Mouse (Mus musculus): ENCODE results near the gene Nkx1-1. TPM values are rescaled to one million over a fixed set of nuclear protein-coding genes. Genes with fewer than 3 reads are reported as not detected.
A peak's percentile ranks its signal among the peaks of the same experiment; 100 is the strongest.

The Nkx1-1 gene
- polyA plus RNA-seq, 1 experiment: not detected

DNA sequence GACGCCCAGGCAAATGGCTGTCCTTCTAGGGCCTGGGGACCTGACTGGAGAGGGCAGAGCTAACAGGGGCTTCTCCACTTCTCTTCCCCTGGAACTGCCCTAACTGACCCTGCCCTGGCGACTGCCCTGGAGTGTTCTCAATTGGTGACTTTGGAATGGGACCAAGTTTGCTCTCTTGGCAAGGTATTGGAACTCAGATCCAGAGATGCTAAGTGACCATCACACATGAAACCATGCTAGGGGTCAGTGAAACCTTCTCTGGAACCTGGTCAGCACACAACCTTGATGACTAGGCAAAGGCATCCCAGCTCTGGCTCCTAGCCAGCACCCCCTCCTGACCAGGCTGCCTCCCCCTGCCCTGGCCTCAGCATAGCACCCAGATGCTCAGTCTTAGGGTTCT, 25.3 kb upstream of the Nkx1-1 start:
- Histone ChIP-seq H3ac (ENCODE audit: control insufficient read depth, insufficient read length, low read depth) (no peak overlapping the region), H3K36me3 (ENCODE audit: control insufficient read depth, insufficient read depth) (no peaks in the 10 kb centered on the region), H3K79me2 (ENCODE audit: control insufficient read depth, insufficient read depth) (no peaks in the 10 kb centered on the region), H3K79me3 (ENCODE audit: low read depth) (no peaks in the 10 kb centered on the region), H3K27me3 (ENCODE audit: control insufficient read depth, insufficient read depth, insufficient read length) (peaks cover 84% of the 10 kb centered on the region), H3K4me3 (ENCODE audit: insufficient read depth, poor library complexity, severe bottlenecking) (no peak overlapping the region)
- TF ChIP-seq CEBPB (IDR thresholded peaks at IDR 0.05; ENCODE audit: low read depth): no peak
- no peak for TF ChIP-seq USF1 (IDR thresholded peaks at IDR 0.05; ENCODE audit: low read depth)
- no peak for TF ChIP-seq MYOD1 (IDR thresholded peaks at IDR 0.05; ENCODE audit: control insufficient read depth, insufficient read length, low read depth)

DNA sequence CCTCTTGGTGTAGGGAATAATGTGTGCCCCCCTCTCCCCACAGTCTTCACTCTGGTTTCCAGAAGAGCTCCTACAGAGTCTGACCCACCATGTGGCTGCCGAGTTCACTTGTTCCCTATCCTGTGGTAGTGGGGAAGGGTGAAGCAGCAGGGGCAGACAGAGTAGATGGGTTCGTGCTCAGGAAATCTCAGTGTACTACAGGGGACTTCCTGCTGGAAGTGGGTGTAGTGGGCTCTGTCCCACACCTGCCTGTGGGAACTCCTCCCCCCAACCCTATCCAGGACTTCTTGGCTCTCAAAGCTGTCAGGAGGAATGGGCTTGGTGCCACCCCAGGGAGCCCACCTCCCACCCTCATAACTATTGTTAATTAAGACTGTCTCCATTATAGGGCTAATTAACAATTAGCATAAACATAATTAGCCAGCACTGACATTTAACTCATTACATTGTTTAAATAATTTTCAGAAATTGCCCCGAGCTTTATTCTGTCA, 24.4 kb upstream of the Nkx1-1 start:
- TF ChIP-seq USF1 (IDR thresholded peaks at IDR 0.05; ENCODE audit: low read depth): no peak
- TF ChIP-seq MAX (IDR thresholded peaks at IDR 0.05): no peak
- H3K27me3 ChIP-seq (ENCODE audit: control insufficient read depth, insufficient read depth, insufficient read length): peaks cover 80% of the 10 kb centered on the region

DNA sequence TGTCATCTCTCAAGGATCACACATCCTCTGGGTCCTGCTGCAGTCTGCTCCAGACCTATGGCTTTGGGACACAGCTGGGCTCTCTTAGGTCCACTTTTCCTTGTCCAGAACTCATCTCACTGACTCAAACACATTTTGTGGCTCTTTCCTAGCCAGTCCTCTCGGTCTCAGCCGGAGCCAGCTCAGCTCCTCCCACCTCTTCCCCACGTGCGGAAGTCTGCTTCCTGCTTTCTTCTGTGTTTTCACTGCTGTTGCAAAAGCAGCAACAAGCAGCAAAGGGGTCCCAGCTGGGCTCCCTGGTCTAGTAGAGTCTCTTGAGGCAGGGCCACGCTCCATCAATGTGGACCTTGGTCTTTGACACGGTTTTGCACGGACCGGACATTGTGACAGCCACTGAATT, 22.0 kb upstream of the Nkx1-1 start:
- H3K4me3 ChIP-seq (ENCODE audit: insufficient read depth, poor library complexity, severe bottlenecking): no peak overlapping the region
- H3K27me3 ChIP-seq (ENCODE audit: control insufficient read depth, insufficient read depth, insufficient read length): peaks cover 71% of the 10 kb centered on the region
- H3K79me3 ChIP-seq (ENCODE audit: low read depth): no peaks in the 10 kb centered on the region
- TF ChIP-seq MYOD1 (IDR thresholded peaks at IDR 0.05; ENCODE audit: control insufficient read depth, insufficient read length, low read depth): no peak
- no peak for TF ChIP-seq FOSL1 (IDR thresholded peaks at IDR 0.05; ENCODE audit: insufficient read depth, low read length, poor library complexity, severe bottlenecking)
- no peaks in the 10 kb centered on the region for H3K36me3 ChIP-seq (ENCODE audit: control insufficient read depth, insufficient read depth)
- H3K79me2 ChIP-seq (ENCODE audit: control insufficient read depth, insufficient read depth): no peaks in the 10 kb centered on the region
- no peak overlapping the region for H3ac ChIP-seq (ENCODE audit: control insufficient read depth, insufficient read length, low read depth)

More for the DNA sequence above, 24.4 kb upstream of the Nkx1-1 start:
- Histone ChIP-seq H3K79me2 (ENCODE audit: control insufficient read depth, insufficient read depth) (no peaks in the 10 kb centered on the region), H3K36me3 (ENCODE audit: control insufficient read depth, insufficient read depth) (no peaks in the 10 kb centered on the region), H3ac (ENCODE audit: control insufficient read depth, insufficient read length, low read depth) (no peak overlapping the region), H3K79me3 (ENCODE audit: low read depth) (no peaks in the 10 kb centered on the region), H3K4me3 (ENCODE audit: insufficient read depth, poor library complexity, severe bottlenecking) (no peak overlapping the region)

DNA sequence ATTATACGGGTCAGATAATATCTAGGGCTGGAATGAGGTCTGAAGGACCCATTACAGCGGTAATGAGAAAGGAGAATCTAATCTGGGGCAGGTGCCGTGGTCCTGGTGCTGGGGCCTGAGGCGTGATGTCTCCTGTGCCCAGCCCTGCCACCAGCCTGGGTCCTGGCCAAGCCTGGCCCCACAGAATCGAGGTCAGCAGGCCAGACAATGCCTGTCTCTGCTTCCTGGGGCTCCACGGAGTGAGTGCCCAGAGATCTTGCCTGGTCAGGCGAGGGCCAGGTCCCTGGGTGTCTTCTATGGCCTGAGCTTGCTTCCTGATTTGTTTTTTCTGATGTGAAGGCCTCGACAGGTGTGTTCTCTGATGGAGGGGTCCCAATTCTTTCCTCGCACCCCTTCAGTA, 10.0 kb upstream of the Nkx1-1 start:
- Histone ChIP-seq H3K4me3 (ENCODE audit: insufficient read depth, poor library complexity, severe bottlenecking) (no peak overlapping the region), H3K27me3 (ENCODE audit: control insufficient read depth, insufficient read depth, insufficient read length) (peaks cover 50% of the 10 kb centered on the region), H3ac (ENCODE audit: control insufficient read depth, insufficient read length, low read depth) (no peak overlapping the region), H3K79me3 (ENCODE audit: low read depth) (no peaks in the 10 kb centered on the region), H3K79me2 (ENCODE audit: control insufficient read depth, insufficient read depth) (no peaks in the 10 kb centered on the region), H3K36me3 (ENCODE audit: control insufficient read depth, insufficient read depth) (no peaks in the 10 kb centered on the region)
- TF ChIP-seq MYOD1 (IDR thresholded peaks at IDR 0.05; ENCODE audit: control insufficient read depth, insufficient read length, low read depth) (no peak), MYOG (IDR thresholded peaks at IDR 0.05; ENCODE audit: control insufficient read depth, extremely low read depth, insufficient read length) (no peak), FOSL1 (IDR thresholded peaks at IDR 0.05; ENCODE audit: insufficient read depth, low read length, poor library complexity, severe bottlenecking) (no peak), CEBPB (IDR thresholded peaks at IDR 0.05; ENCODE audit: low read depth) (no peak), USF1 (IDR thresholded peaks at IDR 0.05; ENCODE audit: low read depth) (no peak), MAX (IDR thresholded peaks at IDR 0.05) (no peak), CTCF (IDR thresholded peaks at IDR 0.05; ENCODE audit: control insufficient read depth, insufficient read depth, insufficient read length) (no peak)

DNA sequence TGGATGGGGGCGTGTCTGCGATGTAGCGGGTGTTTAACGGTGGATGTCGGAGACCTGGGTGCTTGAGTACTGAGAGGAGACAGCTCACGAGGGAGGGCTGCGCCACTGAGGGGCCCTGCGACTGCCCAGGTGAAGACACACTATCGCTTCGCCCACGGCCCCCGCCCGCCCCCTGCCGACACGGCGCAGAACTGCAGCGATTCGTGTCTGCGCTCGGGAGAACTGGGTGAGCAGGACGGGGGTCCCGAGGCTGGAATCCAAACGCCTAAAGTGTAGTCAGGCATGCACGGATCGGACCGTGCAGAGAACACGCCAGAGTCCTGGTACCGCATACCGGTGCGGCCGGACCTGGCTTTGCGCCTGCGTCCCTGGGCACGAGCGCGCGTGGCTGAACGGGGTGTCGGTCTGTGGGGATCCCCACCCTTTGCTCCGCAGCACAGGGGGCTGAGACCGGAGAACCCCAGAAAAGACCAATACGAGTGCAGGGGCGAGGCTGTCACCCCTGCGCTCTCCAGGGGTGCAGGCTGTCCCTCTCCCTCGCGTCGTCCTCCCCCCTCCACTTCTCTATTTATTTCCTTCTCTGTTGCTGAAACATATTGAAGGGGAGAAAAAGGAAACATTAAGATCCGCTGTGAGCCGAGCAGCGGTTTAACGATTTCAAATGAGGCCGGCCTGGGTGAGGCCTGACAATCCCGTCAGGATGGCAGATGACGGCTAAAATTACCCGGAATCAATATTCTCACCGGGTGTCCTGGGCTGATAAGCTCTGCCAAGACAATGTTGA, 9.3 kb upstream of the Nkx1-1 start:
- H3K27me3 ChIP-seq (ENCODE audit: control insufficient read depth, insufficient read depth, insufficient read length): peaks cover 50% of the 10 kb centered on the region

DNA sequence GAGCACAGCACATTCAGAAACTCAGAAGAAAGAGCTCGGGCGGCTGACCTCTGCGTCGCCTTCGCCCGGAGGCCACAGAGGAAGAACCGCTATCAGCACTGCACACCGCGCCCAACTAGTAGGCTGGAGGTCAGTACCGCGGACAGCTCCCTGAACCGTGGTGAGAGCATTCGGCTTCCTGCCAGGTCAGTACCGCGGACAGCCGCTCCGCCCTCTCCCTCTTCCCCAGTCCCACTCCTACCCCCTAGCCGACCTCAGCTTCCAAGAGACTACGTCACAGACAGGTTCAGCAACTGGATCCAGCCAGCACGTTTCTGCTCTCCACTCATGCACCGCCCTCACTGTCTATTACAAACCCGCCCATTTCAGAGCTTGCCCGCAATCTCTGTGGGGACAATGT, 4.4 kb upstream of the Nkx1-1 start:
- Histone ChIP-seq H3ac (ENCODE audit: control insufficient read depth, insufficient read length, low read depth) (no peak overlapping the region), H3K79me3 (ENCODE audit: low read depth) (no peaks in the 10 kb centered on the region), H3K4me3 (ENCODE audit: insufficient read depth, poor library complexity, severe bottlenecking) (no peak overlapping the region), H3K36me3 (ENCODE audit: control insufficient read depth, insufficient read depth) (no peaks in the 10 kb centered on the region), H3K27me3 (ENCODE audit: control insufficient read depth, insufficient read depth, insufficient read length) (peaks cover 56% of the 10 kb centered on the region), H3K79me2 (ENCODE audit: control insufficient read depth, insufficient read depth) (no peaks in the 10 kb centered on the region)
- TF ChIP-seq FOSL1 (IDR thresholded peaks at IDR 0.05; ENCODE audit: insufficient read depth, low read length, poor library complexity, severe bottlenecking) (no peak), MAX (IDR thresholded peaks at IDR 0.05) (peak; percentile 90), USF1 (IDR thresholded peaks at IDR 0.05; ENCODE audit: low read depth) (no peak)

More for the DNA sequence above, 9.3 kb upstream of the Nkx1-1 start:
- H3K79me2 ChIP-seq (ENCODE audit: control insufficient read depth, insufficient read depth): no peaks in the 10 kb centered on the region
- no peaks in the 10 kb centered on the region for H3K79me3 ChIP-seq (ENCODE audit: low read depth)
- no peaks in the 10 kb centered on the region for H3K36me3 ChIP-seq (ENCODE audit: control insufficient read depth, insufficient read depth)
- H3ac ChIP-seq (ENCODE audit: control insufficient read depth, insufficient read length, low read depth): no peak overlapping the region
- no peak overlapping the region for H3K4me3 ChIP-seq (ENCODE audit: insufficient read depth, poor library complexity, severe bottlenecking)
- TF ChIP-seq USF1 (IDR thresholded peaks at IDR 0.05; ENCODE audit: low read depth) (no peak), CTCF (IDR thresholded peaks at IDR 0.05; ENCODE audit: control insufficient read depth, insufficient read depth, insufficient read length) (peak; percentile 78)

All from C2C12 (cell line).